Mouse (Mus musculus): ENCODE measurements around the gene Mapk1ip1.
A peak's percentile ranks its signal among the peaks of the same experiment; 100 is the strongest.

Mapk1ip1 gene

GRCm38 (mm10) chr7:138845544-138846391 is at the start of gene Mapk1ip1, which contains the start of gene Ppp2r2d:
TSS of gene Mapk1ip1 (minus strand) at chr7:138846273.
TSS of gene Ppp2r2d (plus strand) at chr7:138846079.
- peak; percentile 93 to 96 for DNase-seq (ENCODE audit: low spot score in 2 of 2)

DNA sequence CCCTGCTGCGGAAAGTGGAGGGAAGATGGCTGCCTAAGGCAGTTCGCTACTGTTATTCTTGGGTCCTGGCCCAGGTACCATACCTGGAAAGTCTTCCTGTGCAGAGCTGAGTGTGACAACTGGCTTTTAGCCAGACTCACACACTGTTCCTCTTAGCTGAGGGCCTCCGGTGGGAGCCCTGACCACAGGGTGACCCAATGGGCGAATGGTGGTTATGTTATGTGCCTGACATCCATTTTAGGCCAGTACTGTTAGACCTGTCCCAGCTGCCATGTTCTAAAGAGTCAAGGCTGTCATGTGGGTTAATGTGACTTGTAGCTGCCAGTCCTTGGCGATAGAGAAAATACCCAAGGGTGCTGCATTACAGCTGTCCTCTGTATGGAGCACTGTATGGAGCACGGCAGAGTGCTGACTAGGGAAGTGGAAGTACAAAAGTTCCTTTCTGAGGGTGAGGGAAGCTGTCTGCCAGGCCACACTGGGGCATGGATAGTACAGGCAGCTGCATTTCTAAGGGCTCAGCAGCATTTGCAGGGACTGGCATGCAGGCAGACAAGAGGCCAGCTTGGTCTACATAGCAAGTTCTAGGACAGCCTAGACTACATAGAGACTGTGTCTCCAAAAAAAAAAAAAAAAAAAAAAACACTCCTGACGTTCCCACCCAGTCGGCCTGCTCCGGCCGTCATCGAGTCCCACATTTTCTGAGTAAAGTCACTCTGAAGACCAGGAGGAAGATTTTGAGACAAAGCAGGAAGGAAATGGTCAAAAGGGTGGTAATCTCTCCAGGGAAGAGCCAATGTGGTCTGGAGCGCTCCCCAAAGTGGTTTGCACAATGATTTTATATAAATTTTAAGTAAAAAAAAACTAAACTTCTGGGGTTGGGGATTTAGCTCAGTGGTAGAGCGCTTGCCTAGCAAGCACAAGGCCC is 39.6 kb upstream of the Mapk1ip1 start:
- DNase-seq (ENCODE audit: low spot score in 2 of 2) = no peak

GRCm38 (mm10) chr7:138883724-138884123 is 37.7 kb upstream of the Mapk1ip1 start:
- no peak for DNase-seq (ENCODE audit: low spot score in 2 of 2)

DNA sequence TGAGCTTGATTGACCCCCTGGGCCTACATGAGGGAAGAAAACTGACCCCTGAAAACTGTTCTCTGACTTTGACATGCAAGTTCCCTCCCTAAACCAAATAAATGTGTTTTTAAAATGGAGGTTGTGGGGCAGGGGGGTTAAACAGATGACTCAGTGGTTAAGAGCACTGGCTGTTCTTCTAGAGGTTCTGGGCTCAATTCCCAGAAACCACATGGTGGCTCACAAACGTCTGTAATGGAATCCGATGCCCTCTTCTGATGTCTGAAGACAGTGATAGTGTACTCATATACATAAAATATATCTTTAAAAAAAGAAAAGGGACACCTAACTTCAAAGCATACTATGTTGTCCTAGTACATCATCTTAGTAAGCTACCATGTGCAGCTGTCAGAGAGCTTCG is 29.0 kb upstream of the Mapk1ip1 start:
- DNase-seq (ENCODE audit: low spot score in 2 of 2) = no peak

GRCm38 (mm10) chr7:138872956-138873355 is 26.9 kb upstream of the Mapk1ip1 start:
- no peak for DNase-seq (ENCODE audit: low spot score in 2 of 2)

DNA sequence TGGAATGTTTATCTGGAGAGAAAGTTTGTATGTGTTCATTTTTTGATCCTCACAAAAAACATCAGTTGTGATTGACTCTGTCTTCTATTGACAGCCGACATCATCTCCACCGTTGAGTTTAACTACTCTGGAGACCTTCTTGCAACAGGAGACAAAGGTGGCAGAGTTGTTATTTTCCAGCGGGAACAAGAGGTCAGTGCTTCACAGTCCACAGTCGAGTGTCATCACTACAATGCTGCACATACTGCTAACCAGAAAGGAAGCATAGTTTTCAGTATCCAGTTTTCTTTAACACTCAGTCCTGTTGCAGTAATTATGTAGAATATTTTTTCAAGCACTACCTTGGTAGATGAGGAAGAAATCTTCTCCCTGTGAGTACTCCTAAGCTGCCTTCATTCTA is 22.2 kb upstream of the Mapk1ip1 start:
- DNase-seq (ENCODE audit: low spot score in 2 of 2) = no peak

DNA sequence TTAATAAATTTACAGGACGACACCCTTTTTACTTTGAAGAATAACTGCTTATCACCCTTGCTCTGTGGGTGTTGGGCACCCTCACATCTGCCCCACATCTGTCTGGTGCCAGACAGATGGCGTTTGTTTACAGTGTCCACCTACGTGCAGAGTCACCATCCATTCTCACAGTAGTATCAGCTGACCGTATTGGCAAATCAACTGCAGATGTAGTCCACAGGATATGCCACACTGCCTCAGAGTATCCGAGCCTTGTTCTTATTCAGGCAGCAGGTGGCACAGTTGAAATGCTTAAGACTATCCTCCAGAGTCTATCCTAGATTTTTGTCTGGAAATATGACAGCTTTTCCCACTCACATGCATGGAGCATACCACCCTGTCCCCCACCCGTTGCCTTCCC is 21.2 kb upstream of the Mapk1ip1 start:
- no peak for DNase-seq (ENCODE audit: low spot score in 2 of 2)

DNA sequence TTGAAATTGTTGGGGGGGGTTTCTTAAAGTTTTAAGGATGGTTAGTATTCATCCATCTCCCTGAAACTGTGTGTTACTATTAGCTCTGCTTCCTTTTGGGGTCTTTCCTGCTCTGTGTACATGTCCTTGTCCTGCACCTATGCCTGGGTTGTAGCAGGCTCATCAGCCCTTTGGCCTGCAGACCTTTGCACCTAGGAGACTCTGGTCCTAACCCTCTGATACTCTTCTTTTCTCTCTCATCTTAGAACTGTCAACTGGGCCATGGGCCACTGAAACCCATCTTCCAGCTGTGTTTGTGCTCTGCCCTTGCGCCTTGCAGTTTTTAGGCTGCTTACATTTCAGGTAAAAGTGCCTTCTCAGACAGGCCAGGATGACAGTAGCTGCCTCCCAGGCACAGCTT is 18.7 kb upstream of the Mapk1ip1 start:
- DNase-seq (ENCODE audit: low spot score in 2 of 2) = no peak

- DNase-seq (ENCODE audit: low spot score in 2 of 2) = no peak
Observed at GRCm38 (mm10) chr7:138863950-138864572, 18.0 kb upstream of the Mapk1ip1 start.

DNA sequence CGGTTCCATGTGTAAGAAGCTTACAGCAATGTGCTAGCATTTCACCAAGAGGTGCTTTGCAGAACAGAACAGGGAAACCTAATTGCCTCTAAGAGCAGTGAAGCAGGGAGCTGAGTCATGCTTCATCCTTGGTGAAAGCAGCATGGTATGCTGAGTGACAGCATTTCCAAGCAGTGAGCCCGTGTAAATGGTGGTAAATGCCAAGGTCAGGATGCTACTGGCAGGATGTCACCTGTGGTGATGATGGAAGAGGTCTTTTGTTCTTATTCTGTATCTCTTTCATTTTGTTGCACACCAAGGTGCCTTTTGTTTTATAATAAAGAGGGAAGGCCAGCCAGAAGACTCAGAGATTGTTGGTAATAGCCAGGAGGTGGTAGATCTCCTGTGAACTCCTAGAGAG is 10.6 kb upstream of the Mapk1ip1 start:
- no peak for DNase-seq (ENCODE audit: low spot score in 2 of 2)

- DNase-seq (ENCODE audit: low spot score in 2 of 2) = no peak
Observed at GRCm38 (mm10) chr7:138854201-138854600, 8.1 kb upstream of the Mapk1ip1 start.

DNA sequence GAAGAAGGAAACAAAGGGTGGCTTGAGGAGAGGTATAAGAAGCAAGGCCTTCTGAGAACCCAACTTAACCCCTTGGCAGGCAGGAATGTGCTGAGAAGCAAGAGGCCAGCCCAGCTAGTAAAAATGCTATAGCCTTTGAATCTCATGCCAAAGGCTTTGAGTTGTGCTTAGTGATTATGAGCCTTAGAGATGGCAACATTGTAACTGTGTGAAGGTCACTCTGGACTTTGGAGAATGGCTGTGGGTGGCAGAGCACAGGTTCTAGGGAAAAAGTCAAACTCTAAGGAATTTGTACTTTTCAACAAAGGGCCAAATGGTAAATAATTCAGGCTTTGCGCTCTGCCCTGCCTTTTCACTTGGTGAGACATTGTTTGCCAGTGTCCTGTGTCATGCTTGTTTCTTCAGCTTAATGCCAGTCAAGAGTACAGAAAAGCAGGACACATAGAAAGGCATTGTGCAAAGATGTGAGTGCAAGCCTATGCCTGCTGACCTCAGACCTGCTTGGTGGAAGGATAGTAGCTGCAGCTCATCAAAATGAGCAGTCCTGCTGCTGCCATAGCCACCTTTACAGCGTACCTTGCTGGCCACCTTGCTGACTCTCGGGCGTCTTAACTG is 7.5 kb upstream of the Mapk1ip1 start:
- DNase-seq (ENCODE audit: low spot score in 2 of 2) = no peak

DNA sequence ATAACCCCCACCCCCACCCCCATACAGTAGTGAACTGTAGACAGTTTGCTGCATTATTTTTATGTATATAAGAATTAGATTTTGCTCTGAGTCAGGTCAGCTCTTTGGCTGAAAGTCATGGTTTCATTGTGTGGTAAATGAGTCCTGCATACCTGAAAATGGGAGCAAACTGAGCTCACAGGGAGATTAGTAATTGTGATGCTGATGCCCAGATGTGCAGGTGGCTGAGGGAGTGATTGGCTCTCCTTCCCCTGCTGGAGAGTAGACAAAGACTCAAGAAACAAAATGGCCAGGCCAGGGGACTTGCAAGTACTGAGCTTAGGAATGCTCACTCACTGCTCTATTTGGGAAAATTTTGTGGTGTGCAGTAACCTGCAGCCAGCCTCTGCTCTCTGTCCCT is 4.0 kb upstream of the Mapk1ip1 start:
- no peak for DNase-seq (ENCODE audit: low spot score in 2 of 2)

DNA sequence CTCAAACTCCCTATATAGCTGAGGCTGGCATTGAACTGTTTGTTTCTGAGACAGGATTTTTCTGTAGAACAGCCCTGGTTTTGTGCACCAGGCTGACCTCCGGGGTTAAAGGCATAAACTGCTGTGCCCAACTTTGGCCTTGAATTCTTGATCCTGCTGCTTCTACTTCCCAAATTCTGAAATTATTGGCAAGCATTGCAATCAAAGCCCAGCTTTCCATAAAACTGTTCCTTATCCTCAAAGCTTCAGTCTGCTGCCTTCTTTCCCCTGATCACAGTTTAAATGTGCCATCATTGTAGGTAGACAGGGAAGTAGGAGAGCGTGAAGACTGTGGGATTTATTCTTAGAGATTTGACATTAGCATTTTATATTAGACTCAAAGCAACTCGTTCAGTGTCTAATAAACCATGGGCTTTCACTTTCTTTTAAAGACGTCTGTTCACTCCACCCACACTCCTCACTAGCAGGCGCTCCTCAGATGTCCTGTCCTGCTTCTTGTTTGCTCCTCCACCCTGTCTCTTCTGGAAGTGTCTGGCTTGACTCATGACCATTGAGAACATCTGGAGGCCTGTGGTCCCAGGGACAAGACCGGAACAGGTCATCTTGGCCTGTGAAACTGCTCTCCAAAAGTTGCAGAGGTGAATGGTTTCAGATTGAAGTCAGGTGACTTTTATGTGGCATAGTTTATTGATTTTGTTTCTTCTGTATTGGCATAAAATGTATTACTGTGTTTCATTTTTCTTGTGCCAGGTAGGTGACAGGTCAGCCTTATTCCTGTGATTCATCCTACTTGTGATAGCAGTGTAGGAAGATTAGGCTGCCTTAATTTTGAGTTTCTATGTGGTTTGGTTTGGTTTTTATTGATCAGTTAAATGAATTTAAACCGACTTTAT is 2.2 kb upstream of the Mapk1ip1 start:
- DNase-seq (ENCODE audit: low spot score in 2 of 2) = no peak

DNA sequence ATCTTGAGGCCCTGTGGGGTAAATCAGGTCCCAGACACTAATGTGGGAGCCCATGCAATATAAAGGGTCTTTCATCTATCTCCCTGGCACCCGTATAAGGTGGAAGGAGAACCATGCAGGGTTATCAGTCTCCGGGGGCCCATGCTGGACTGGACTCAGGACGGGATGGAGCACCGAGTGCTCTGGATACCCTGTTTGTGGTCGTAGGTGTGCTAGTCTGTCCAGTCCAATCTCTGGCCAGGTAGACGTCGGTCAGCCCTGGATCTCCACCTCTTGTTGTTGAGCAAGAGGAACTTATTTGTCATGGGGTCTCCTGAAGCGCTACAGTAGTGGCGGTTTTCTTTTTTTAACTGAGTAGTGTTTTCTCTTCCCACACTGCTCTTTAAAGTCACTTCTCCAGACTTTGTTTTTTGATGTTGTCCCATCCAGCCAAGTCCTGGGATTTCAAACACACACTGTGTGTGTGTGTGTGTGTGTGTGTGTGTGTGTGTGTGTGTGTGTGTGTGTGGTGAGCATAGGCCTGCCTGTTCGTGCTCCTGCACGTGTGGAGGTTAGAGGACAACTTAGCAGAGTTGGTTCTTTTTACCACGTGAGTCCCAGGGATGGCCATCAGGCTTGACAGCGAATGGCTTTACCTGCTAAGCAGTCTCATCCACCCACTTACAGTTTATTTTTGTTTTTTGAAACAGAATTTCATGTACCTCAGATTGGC is 1.4 kb upstream of the Mapk1ip1 start:
- no peak for DNase-seq (ENCODE audit: low spot score in 2 of 2)

DNA sequence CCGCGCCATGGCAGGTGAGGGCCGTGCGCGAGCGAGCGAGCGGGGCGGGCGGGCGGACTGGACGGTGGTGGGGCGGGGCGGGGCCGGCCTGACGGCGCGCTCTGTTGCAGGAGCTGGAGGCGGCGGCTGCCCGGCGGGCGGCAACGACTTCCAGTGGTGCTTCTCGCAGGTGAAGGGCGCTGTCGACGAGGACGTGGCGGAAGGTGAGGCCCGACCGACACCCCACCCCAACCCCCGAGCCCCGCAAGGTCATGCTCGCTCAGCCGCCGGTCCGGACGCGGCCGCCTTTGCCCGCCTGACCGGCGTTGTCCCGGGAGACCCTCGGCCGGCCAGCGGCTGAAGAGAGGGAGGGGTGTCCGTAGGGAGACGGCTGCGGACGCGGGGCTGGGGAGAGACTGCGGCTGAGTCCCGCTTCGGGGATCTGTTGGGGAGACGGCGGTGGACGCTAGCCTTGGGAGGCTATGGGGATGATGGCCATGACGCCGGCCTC is 474 bp upstream of the Mapk1ip1 start:
- DNase-seq (ENCODE audit: low spot score in 2 of 2) = peak in 1 of 2 experiments; percentile 21

DNA sequence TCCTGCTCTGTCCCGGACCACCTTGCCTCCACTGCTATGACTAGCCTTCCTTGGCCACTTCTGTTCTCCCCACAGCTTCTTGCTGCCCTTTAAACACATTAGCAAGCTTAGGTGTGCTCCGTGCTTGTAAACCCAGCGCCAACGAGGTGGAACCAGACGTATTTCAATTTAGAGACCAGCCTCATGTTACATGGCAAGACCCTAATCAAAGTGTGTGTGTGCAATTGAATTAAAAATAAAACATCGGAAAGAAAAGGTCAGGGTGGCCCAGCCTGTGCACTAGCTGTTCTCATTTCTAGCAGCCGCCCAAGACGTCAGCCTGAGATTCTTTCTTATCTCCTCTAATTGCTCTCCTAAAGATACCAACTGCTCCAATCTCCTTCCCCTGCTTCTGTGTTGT is 962 bp downstream of the Mapk1ip1 start:
- no peak for DNase-seq (ENCODE audit: low spot score in 2 of 2)

DNA sequence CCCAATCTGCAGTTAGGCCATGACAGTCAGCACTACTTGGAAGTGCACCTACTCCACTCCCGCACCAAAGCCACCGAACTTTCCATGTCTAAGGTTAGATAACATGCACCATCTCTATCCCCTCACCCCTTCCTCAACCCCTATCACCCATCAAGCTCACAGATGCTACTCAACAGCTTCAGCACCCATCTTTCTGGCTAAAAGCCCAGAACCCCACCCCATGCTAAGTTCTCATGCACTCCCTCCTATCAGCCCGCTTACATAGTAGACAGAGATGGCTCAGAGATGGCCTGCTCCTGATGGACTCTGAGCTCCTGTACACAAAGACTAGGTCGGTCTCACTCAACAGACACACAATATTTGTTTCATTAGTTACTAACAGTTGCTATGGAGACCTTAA is 2.7 kb downstream of the Mapk1ip1 start:
- no peak for DNase-seq (ENCODE audit: low spot score in 2 of 2)

DNA sequence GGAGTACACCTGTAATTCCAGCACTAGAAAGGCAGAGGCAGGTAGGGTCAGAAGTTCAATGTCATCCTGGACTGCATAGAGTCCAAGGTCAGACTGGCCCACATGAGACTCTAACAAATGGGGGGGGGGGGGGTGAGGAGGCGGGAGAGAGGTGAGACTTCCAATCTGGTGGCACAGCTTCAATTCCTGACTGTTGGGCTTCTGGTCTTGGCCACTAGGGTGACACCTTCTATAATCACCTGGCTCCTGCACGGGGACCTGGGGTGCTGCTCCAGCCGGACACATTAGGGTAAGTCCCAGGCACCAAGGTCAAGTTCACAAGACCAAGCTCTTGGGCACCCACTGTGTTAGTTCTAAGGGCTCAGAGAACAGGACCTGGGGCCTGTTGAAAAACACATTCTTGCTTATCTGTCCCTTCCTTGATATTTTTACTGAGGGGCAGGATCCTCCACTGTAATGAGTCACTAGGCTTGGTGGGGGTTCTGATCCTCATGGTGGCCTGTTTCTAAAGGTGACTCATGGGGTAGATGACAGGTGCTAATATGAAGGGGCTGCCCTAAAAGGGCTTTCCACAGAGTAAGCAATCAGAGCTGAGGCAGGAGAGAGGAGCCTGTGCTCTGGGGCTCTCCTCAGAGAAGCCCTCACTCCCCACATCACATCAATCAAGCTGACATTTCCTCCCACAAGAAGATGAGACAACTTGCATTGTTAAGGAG is 4.5 kb downstream of the Mapk1ip1 start:
- DNase-seq (ENCODE audit: low spot score in 2 of 2) = no peak

Measured in frontal cortex, postnatal 10 days (tissue).